Mouse (Mus musculus) liver (tissue): ENCODE measurements around the gene Wdr83.
"Not testable (repeated sequence)": the region's sequence is repeated elsewhere in the genome, so short reads cannot be mapped to it uniquely, and the experiment has no call there.

Experiments used
- DNase-seq: peaks from one replicate; pipeline ENCODE4 v3.0.0-alpha.2; 2020; ENCODE audit warnings: mixed read lengths

Gene Wdr83

GRCm38 (mm10) chr8:85081216-85081555 lies at the start of gene Wdr83:
Gene Wdr83 (minus strand): TSS chr8:85081306.
- peak; percentile 83 for DNase-seq

- no peak for DNase-seq
These were observed 42.6 kb upstream of the Wdr83 start for GRCm38 (mm10) chr8:85123691-85124090.

DNA sequence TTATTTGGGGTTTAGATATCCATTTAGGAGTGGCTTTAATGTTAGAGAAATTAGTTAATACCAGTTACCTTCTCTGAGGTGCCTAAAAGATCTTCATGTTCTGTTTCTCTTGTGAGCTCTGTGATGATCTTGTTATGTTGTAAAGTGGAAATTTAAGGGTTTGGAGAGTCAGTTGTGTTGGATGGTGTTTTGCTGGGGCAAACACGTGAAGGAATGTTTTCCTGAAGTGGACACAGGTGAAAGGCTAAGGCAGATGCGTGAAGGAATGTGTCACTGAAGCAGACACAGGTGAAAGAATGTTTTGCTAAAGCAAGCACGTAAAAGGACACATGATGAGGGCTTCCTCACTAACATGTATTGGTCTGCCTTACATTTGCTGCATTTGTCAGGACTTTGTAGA lies 41.9 kb upstream of the Wdr83 start, which contains the start of gene Zfp791:
Gene Zfp791, minus strand, starts transcription at position 101 of the 400 bp plus-strand sequence.
- DNase-seq, result no peak

DNA sequence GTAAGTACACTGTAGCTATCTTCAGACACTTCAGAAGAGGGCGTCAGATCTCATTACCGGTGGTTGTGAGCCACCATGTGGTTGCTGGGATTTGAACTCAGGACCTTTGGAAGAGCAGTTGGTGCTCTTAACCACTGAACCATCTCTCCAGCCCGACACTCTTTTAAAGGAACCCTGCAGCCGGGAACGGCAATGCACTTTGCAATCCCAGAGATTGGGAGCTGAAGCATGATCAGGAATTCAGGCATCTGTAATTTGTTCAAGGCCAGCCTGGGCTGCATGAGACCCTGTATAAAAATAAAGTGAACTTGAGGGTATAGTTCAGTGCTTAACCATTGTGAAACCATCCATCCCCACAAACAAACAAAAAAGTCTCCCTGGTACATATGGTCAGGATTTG lies 39.1 kb upstream of the Wdr83 start:
- DNase-seq, result not testable (repeated sequence)

- DNase-seq, result peak; percentile 74
These were observed 38.2 kb upstream of the Wdr83 start for GRCm38 (mm10) chr8:85119052-85119981.

- DNase-seq, result no peak
These were observed 35.9 kb upstream of the Wdr83 start for GRCm38 (mm10) chr8:85116984-85117383.

- DNase-seq, result no peak
These were observed 34.4 kb upstream of the Wdr83 start for GRCm38 (mm10) chr8:85115501-85115900.

- no peak for DNase-seq
These were observed 32.1 kb upstream of the Wdr83 start for GRCm38 (mm10) chr8:85113241-85113640.

DNA sequence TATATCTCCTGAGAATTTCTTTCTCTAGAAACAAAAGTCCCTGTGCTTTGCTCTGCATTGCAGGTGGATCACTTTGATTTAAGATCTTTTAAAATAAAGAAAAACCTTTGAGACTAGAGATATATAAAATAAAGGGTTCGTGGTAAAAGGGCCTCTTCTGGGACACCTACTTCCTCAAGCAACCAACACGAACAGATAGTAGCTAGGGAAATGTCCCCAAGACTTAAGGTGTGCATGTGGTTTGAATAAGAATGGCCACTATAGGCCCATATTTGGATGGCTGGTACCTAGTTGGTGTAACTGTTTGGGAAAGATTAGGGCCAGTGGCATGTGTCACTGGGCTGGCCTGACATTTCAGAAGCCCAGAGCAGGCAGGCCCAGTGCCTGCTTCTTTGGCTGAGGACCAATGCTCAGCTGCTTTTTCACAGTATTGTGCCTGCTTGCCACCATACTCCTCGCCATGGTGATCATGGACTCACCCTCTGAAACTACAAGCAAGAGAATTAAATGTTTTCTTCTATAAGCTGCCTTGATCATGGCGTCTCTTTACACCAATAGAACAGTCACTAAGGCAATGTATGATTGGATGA lies 19.1 kb upstream of the Wdr83 start:
- DNase-seq, result no peak

DNA sequence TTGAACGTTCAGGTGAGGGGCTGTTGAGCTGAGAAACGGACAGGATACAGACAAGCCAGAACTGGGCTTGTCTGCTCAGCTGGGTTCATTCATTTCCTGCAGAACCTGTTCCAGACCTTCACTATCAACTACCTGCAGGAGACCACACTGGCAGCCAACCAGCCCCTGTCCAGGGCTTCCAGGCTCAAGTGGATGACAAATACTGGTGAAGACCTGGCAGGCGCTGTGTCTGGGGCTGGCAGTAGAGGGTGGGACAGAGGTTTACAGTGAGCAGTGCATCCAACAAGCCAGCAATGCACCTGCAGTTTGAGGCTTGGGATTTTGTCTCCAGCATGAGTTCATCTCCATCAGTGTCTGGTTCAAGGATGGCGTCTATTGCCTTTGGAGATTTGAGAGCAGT lies 15.7 kb upstream of the Wdr83 start:
- no peak for DNase-seq

- DNase-seq, result no peak
These were observed 15.1 kb upstream of the Wdr83 start for GRCm38 (mm10) chr8:85096196-85096595.

DNA sequence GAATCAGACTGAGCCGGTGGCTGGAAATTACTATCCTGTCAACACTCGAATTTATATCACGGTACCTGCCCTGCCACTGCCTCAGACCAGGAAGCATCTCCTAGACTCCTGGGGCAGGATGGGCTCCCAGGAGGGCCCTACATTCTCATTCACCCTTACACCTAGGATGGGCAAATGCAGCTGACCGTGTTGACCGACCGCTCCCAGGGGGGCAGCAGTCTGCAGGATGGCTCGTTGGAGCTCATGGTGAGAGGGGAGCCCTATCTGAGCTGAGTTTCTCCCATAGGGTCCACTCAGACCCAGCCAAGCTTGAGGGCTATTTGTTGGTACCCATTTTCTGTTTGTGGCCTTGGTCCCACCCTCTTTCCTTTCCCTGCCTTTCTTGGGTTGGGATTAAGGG lies 14.5 kb upstream of the Wdr83 start:
- no peak for DNase-seq

DNA sequence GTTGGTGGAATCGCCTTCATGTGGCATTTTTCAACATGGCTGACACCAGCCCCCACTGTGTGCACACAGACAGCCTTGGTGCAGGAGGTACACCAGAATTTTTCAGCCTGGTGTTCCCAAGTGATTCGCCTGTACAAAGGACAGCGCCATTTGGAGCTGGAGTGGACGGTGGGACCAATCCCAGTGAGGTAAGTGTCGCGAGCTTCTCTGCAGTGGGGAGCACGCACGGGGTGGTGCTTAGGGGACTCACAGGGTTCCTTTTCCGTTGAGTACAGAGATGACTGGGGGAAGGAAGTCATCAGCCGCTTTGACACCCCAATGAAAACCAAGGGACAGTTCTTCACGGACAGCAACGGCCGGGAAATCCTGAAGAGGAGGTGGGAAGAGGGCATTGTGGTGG lies 13.9 kb upstream of the Wdr83 start:
- no peak for DNase-seq

DNA sequence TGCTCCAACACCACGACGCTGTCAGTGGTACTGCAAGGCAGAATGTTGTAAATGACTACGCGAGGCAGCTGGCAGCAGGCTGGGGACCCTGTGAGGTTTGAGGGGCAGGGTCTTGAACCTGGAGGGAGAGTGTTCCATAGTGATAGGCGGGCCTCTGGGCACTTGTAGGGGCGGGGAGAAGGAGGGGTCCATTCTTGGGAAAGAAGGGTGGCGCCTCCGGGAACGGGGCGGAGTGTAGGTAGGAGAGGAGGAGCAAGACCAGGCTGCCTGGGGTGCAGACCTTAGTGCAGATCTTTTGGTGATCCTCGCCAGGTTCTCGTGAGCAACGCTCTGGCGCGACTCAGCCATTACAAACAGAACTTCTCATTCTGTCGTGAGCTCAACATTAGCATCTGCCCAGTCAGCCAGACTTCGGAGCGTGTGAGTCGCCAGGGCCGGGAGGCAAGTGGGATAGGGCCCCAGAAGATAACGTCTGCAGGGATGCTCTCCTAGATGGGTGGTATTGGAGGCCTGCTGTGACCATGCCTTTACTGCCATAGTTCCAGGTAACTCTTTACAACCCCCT lies 10.5 kb upstream of the Wdr83 start:
- DNase-seq, result no peak

GRCm38 (mm10) chr8:85090856-85091255 lies 9.8 kb upstream of the Wdr83 start:
- peak; percentile 1 for DNase-seq

DNA sequence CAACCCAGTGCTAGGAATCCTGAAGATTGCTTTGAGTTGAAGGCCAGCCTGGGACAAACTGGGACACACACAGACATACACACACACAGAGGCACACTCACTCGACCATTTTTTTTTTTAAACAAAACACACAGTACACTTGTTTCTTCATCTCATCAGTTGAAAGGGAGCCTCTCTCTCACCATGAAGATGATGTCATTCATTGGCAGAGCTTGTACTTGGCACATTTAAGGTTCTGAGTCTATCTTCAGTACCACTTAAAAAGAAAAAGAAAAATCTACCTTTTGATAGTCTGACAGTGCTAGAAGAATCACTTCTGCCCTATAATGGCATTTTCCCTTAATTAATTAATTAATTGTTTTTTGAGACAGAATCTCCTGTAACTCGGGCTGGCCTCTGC lies 7.7 kb upstream of the Wdr83 start:
- no peak for DNase-seq

GRCm38 (mm10) chr8:85086238-85086637 lies 5.1 kb upstream of the Wdr83 start:
- no peak for DNase-seq

- no peak for DNase-seq
These were observed 3.5 kb upstream of the Wdr83 start for GRCm38 (mm10) chr8:85084633-85085032.

DNA sequence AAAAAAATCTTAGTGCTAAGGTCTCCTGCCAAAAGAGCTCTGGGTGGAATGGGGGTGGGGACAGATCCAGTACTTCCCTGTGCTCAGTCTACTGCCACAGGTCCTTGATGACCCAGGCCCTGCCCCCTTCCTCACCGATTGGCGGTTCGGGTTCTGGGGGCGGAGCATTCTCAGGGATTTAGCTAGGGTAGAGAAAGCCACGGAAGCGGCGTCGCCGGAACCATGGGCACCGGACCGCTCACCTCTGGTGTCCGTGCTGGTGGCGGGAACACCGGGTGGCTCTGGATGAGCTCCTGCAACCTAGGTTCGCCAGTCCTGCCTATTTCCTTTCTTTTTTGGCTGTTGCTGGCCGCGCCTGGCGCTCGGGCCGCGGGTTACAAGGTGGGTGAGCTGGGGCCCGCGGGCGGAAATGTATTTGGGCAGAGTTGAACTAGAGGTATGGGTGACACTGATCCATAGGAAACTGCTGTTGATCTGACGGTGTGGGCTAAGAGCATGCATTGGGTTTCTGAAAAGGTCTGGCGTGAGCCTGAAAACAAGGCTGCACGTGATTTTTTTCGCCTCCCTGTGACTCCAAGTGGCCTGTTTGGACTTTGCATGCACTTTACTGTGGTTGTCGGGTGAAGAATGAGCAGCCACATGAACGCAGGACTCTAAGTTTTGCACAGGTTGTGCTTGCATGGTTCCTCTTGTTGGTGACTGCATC lies 2.2 kb upstream of the Wdr83 start, which contains the start of gene Man2b1:
Gene Man2b1, plus strand, starts transcription at position 163 of the 706 bp plus-strand sequence.
- peak; percentile 92 for DNase-seq

- not testable (repeated sequence) for DNase-seq
These were observed 1.1 kb upstream of the Wdr83 start for GRCm38 (mm10) chr8:85082169-85082568.

GRCm38 (mm10) chr8:85080532-85081215 lies 432 bp downstream of the Wdr83 start, which contains the start of gene Wdr83os:
Gene Wdr83os (plus strand): TSS chr8:85080740.
- DNase-seq, result peak; percentile 58

- no peak for DNase-seq
These were observed 933 bp downstream of the Wdr83 start for GRCm38 (mm10) chr8:85080214-85080531.

DNA sequence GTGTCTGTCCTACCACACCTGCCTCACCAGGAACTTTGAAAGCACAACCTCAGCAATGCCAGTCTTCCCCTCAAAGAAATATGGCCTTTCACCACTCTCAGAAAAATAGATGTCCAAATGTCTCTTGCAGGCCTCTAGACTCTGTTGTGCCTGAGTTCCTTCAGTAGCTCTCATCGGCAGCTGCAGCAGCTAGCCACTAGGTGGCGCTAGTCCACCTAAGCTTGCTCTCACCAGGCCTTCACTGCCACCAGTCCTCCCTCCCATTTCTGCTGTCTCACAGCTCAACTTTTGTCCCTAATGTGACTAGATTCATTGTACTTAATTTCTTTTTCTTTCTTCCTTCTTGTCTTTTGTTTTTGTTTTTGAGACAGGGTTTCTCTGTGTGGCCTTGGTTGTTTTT lies 4.1 kb downstream of the Wdr83 start:
- peak; percentile 88 for DNase-seq
